Mouse (Mus musculus) retina, adult 2 months (tissue): ENCODE results near the gene 9930021J03Rik.

ENCODE experiments used
- DNase-seq: peaks from one replicate; pipeline ENCODE4 v3.0.0-alpha.2; 2012; ENCODE audit warnings: low read depth, low spot score

9930021J03Rik gene

GRCm38 (mm10) chr19:29805917-29806785 lies at the start of gene 9930021J03Rik:
TSS of gene 9930021J03Rik (minus strand) at chr19:29805989.
- peak; percentile 99 for DNase-seq

DNA sequence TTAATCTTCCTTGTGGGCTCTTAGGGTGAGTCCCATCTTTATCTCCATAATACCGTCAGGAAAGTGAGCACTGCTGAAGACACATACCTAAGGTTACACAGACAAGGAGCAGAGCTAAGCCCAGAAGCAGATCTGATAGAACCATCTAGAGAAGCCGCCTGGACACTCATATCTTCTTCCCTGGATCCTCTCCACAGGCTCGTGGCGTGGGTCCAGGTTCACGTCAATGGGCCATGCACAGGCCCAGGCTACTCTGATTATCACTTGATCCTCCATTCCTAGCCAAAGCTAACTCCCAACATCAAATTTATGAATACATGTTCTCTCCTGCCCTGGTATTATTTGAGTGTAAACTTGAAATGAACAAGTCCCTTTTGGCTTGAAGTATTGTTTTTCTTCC lies 47.9 kb upstream of the 9930021J03Rik start:
- DNase-seq: no peak

DNA sequence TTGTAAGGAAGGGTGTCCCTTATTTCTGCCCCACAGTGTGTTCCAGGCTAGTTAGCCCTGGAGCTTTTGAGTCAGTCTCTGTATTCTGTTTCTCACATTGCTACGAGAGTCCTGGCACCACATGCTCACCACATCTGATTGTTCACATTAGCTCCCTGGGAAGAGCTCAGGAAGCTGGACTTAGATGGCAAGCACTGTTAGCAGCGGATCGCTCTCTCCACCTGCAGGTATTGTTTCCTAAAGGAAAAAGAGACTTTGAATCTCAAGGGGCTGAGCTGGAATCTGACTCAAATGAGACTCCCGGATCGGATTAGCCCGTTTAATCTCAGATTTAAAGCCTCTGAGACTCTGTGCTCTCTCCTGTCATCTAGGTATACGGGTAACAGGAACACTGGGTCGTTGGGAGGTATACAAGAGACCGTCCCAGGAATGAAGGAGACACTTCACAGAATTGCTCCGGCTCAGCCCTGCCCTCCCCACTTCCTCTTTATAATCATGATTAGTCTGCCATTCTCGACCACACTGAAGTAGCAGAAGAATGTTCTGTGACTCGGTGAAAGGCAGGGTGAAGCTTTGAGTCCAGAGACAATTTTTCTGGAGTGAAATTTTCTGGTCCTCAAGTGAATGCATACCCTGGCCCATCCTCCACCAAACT lies 45.4 kb upstream of the 9930021J03Rik start:
- DNase-seq: peak; percentile 18

DNA sequence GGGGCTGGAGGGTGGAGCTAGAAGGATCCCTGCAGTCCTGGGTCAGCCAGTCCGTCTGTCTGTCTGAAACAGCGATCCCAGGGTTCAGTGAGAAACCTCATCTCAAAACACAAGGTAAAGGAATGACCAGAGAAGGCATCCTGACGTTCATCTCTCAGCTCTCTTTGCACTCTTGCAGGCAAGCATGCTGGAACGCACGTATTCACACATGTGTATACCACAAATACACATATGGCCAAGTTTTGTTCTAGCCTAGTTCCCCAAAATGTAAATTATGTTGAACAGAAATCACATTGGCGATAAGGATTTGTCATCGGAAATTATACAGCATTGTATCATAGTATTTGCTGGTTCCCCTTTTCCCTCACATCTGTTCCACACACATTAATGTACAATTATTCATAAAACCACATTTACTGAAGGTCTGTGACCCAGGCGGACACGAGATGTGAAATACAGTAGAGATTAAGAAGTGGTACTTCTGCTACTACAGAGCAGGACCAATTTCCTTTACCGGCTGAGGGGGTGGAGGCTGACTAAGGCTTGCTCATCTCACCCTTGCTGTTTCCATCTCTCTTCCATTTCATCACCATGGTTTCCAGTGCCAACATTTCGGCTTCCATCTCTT lies 44.2 kb upstream of the 9930021J03Rik start:
- DNase-seq: no peak

DNA sequence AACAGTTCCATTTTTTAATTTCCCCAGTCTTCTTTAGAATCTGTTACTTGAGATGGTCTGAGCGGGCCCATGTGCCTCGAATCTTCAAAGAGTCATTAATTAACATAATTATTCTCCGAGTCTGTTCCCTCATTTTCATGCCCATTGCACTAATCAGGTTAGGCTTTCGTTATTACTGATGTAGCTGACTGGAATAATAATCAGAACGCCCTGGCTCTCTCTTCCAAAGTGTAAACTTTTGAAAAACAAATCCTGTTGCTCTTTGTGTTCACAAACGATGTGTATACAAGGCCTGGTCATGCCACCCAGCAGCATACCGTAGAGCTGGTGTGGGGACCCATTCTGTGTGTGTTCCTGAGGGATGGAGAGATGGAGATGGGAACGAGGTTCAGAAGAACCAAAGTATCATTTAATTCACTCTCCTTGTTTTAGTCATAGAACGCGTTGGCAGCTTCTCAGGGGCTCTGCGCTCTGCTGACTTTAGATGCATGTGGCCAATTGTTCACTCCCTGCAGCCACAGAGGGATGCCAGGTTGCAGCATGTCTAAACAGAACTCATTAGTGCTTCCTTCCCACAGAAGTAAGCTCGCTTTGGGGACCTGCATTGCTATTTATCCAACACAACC lies 38.4 kb upstream of the 9930021J03Rik start:
- no peak for DNase-seq

GRCm38 (mm10) chr19:29843641-29844035 lies 37.8 kb upstream of the 9930021J03Rik start:
- DNase-seq: no peak

DNA sequence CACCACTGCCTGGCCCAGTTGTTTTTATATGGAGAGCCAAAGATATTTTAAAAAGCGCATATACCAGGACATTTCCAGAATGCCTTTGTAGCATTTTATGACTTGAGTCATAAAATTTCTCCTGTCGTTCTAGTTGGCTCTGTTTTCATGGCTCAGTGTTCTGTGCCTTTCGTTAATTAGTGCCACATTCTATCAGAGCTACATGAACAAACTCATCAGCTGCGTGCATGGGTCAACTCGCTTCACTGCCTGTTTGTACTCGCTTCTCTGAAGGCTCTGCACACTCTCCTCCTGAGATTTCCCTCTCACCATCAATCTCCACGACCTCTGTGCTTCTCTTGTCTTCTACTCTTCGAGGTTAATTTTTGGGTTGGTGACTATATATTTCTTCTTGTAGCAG lies 37.2 kb upstream of the 9930021J03Rik start:
- DNase-seq: no peak

DNA sequence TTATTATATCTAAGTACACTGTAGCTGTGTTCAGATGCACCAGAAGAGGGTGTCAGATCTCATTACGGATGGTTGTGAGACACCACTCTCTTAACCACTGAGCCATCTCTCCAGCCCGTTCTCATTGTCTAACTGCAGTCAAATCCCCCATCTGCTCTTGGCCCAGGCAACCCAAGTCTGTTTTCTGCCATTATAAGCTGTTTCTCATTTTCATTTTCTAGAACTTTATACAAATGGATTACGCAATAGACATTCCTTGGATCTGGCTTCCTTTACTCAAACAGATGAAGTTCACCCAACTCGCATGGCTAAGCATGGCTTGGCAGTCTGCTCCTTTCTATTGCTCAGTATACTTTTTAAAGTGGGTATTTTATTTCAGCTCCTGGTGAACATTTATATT lies 34.9 kb upstream of the 9930021J03Rik start:
- DNase-seq: no peak

DNA sequence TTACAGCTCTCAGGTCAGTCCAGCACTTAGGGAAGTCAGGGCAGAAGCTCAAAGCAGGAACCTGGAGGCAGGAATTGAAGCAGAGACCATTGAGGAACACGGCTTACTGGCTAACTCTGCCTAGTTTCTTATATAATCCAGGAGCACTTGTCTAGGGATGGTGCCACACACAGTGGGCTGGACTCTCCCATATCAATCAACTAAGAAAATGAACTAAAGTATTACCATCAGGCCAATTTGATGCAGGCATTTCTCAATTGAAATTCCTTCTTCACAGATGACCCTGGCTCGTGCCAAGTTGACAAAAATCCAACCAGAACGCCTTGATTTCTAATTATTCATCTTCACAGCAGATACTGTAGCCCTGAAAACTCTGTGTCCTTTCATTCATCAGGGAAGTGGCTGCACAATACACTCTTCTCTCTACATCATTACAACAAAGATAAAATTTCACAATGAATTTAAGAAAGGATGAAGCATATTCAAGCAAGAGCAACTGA lies 32.9 kb upstream of the 9930021J03Rik start:
- no peak for DNase-seq

GRCm38 (mm10) chr19:29838171-29838570 lies 32.4 kb upstream of the 9930021J03Rik start:
- DNase-seq: no peak

- DNase-seq: no peak
Measured at GRCm38 (mm10) chr19:29835364-29836034, 29.7 kb upstream of the 9930021J03Rik start.

- no peak for DNase-seq
Measured at GRCm38 (mm10) chr19:29830911-29831310, 25.1 kb upstream of the 9930021J03Rik start.

DNA sequence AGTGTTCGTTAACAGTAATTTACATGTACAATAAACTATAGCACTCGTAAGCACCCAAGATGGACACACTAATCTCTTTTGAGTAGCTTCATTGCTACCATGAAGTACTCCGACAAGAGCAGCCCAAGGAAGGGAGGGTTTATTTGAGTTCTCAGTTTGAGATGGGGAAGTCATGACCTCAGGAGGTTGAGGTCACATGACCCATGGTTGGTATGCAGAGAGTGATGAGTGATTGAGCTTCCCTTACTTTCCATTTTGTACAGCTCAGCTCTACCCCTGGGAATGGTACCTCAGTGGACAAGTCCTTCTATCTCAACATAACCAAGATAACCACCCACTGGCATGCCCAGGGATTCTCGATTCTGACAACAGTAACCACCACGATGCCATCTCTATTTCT lies 22.8 kb upstream of the 9930021J03Rik start:
- no peak for DNase-seq

DNA sequence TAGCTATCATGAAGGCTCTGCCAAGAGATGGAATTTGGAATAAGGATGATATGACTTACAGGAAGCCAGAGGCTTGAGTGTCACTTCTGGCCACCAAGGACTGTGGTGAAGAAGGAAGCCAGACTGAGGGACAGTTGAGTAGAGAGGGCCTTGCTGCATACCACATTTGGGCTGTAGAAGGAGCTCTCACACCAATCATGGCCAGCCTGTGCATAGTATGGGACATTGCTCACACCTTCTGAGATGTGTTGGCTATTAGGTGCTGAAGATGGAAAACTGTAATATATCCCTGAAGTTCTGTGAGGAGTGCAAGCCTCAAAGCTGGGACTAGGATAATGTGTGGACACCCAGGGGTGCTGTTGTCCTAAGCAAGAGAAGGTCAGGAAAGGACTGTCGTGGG lies 20.9 kb upstream of the 9930021J03Rik start:
- no peak for DNase-seq

- no peak for DNase-seq
Measured at GRCm38 (mm10) chr19:29825003-29825402, 19.2 kb upstream of the 9930021J03Rik start.

DNA sequence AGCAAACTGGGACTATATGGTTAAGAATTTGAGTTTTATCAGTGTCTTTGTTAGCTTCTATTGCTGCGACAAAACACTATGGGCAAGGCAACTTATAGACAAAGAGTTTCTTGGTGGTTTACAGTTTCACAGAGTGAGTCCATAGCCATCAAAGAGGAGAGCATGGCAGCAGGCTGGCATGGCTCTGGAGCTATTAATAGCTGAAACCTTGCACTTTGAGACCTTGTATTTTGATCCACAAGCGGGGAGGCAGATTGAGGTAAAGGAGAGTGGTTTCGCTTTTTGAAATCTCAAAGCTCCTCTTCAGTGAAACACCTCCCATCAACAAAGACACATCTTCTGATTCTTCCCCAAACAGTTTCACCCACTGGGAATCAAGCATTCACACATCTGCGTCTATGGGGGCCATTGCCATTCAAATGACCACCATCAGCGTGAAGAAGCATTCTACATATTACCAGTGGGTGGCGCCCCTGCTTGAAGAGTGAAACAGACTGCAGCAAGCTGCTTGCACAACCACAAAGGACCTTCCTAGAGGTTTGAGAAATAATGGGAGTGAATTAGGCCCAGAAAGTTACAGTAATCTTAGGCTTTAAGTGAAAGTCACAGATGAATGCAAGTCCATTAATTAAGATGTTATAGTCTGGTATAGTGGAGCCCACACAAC lies 18.4 kb upstream of the 9930021J03Rik start:
- no peak for DNase-seq

- no peak for DNase-seq
Measured at GRCm38 (mm10) chr19:29823456-29824010, 17.7 kb upstream of the 9930021J03Rik start.

DNA sequence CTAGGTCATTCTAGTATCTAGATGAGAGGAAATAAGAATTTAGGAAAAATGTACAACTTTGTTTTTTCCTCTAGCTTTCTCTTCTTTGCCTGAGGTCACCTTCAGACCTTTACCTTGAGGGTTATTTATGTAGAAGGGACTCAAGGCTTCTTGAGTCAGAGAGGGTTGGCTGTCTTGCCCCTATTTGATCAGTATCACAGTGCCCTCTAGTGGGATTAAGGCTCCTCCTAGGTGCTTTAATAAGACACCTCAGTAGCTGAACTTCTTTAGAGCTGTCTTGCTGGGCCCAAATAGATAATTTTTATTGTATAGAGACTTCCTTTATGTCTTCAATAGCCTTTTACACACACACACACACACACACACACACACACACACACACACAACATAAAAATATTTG lies 15.2 kb upstream of the 9930021J03Rik start:
- DNase-seq: peak; percentile 41

- DNase-seq: peak; percentile 77
Measured at GRCm38 (mm10) chr19:29812581-29813460, 7.0 kb upstream of the 9930021J03Rik start, which contains the start of gene Ranbp6. TSS of gene Ranbp6 (minus strand) at chr19:29812974.
